In the genomic region with DNA sequence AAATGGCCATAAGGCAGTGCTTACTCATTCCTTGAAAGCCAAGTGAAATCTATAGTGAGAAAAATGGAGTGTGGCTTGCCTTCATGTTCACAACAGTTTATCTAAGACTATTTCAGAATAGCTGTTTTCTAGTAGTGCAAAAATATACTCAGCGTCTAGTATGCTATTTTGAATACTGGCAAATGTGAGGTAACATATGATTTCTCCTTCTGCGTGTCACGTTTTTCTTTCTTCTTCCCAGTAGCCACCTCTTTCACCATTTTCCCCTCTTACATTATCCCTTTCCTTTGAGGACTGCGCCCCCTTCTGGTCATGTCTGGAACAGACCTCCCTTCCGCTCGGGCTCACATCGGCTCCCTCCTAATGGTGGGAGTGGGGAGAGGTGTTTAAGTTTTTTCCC, we compare ENCODE assay signal across 8 mouse cellular contexts. TPM values are rescaled to one million over a fixed set of nuclear protein-coding genes. Genes with fewer than 3 reads are reported as not detected.
DNase-seq lines count a peak whose midpoint lies in the region; ATAC-seq and TF ChIP-seq lines count a peak whose summit lies in the region.

No protein-coding gene starts in this region.

- H3K79me2 ChIP-seq in C2C12 (ENCODE audit: control insufficient read depth, insufficient read depth): no peaks in the 10 kb centered on the region

- H3K9ac ChIP-seq in liver, embryonic 13.5 days: no peak overlapping the region
- H3K9ac ChIP-seq in neural tube, embryonic 13.5 days: peak overlapping the region; percentile 68
- H3K9ac ChIP-seq in stomach, postnatal 0 days (ENCODE audit: low read length): no peak overlapping the region

- H3K36me3 ChIP-seq in C2C12 (ENCODE audit: control insufficient read depth, insufficient read depth): peaks cover 26% of the 10 kb centered on the region
- peaks cover 35% of the 10 kb centered on the region for H3K36me3 ChIP-seq in liver, embryonic 13.5 days
- peaks cover 61% of the 10 kb centered on the region for H3K36me3 ChIP-seq in neural tube, embryonic 13.5 days
- peaks cover 27% of the 10 kb centered on the region for H3K36me3 ChIP-seq in stomach, postnatal 0 days (ENCODE audit: control insufficient read depth, insufficient read depth, low read length)

- H3K79me3 ChIP-seq in C2C12 (ENCODE audit: low read depth): no peaks in the 10 kb centered on the region

- no peaks in the 10 kb centered on the region for H3K27me3 ChIP-seq in C2C12 (ENCODE audit: control insufficient read depth, insufficient read depth, insufficient read length)
- no peaks in the 10 kb centered on the region for H3K27me3 ChIP-seq in liver, embryonic 13.5 days
- H3K27me3 ChIP-seq in neural tube, embryonic 13.5 days: no peaks in the 10 kb centered on the region
- no peaks in the 10 kb centered on the region for H3K27me3 ChIP-seq in stomach, postnatal 0 days (ENCODE audit: control insufficient read depth, insufficient read depth, low read length)

- no peak overlapping the region for H3ac ChIP-seq in C2C12 (ENCODE audit: control insufficient read depth, insufficient read length, low read depth)

- no peak overlapping the region for H3K4me3 ChIP-seq in C2C12 (ENCODE audit: insufficient read depth, poor library complexity, severe bottlenecking)
- H3K4me3 ChIP-seq in liver, embryonic 13.5 days (replicated peaks): no peak overlapping the region
- peak overlapping the region; percentile 50 for H3K4me3 ChIP-seq in neural tube, embryonic 13.5 days
- no peak overlapping the region for H3K4me3 ChIP-seq in stomach, postnatal 0 days (ENCODE audit: low read depth, low read length)

- no peaks in the 10 kb centered on the region for H3K9me3 ChIP-seq in liver, embryonic 13.5 days (replicated peaks)
- peaks cover 27% of the 10 kb centered on the region for H3K9me3 ChIP-seq in neural tube, embryonic 13.5 days
- no peaks in the 10 kb centered on the region for H3K9me3 ChIP-seq in stomach, postnatal 0 days (ENCODE audit: control insufficient read depth, low read length)

- H3K4me1 ChIP-seq in liver, embryonic 13.5 days (replicated peaks): peaks cover 23% of the 10 kb centered on the region
- H3K4me1 ChIP-seq in neural tube, embryonic 13.5 days (replicated peaks): peaks cover 25% of the 10 kb centered on the region
- H3K4me1 ChIP-seq in stomach, postnatal 0 days (replicated peaks; ENCODE audit: control insufficient read depth, insufficient read depth): no peaks in the 10 kb centered on the region

- H3K27ac ChIP-seq in liver, embryonic 13.5 days: no peak overlapping the region
- peak overlapping the region; percentile 96 for H3K27ac ChIP-seq in neural tube, embryonic 13.5 days (replicated peaks)
- no peak overlapping the region for H3K27ac ChIP-seq in stomach, postnatal 0 days (replicated peaks)

- peak; percentile 54; the same call in 1 of the 2 replicates for ATAC-seq in liver, embryonic 13.5 days (ENCODE audit: low read depth)
- peak; percentile 82 for ATAC-seq in neural tube, embryonic 13.5 days (ENCODE audit: low read depth)
- ATAC-seq in stomach, postnatal 0 days (ENCODE audit: low FRiP score, low TSS enrichment): peak; percentile 72; the same call in 1 of the 2 replicates

- DNase-seq in adrenal gland, postnatal 14 days: peak; percentile 94
- DNase-seq in embryo, embryonic 9.5 days (ENCODE audit: extremely low spot score): peak; percentile 86
- peak; percentile 85 for DNase-seq in heart, adult 8-10 months (ENCODE audit: low spot score)
- peak; percentile 81 for DNase-seq in kidney, postnatal 14 days
- DNase-seq in liver, embryonic 13.5 days: peak; percentile 65
- peak; percentile 83 for DNase-seq in stomach, postnatal 0 days (ENCODE audit: low spot score)

- no peak for TF ChIP-seq EP300 in stomach, postnatal 0 days (optimal IDR thresholded peaks at IDR 0.05)

- WGBS in liver, embryonic 13.5 days (ENCODE audit: insufficient replicate concordance): 12% methylated on average over 7 of the region's 7 CpGs
- 14% methylated on average over 7 of the region's 7 CpGs for WGBS in neural tube, embryonic 13.5 days
- 12% methylated on average over 7 of the region's 7 CpGs for WGBS in stomach, postnatal 0 days

- peak; percentile 31 for TF ChIP-seq CTCF in C2C12 (IDR thresholded peaks at IDR 0.05; ENCODE audit: control insufficient read depth, insufficient read depth, insufficient read length)
- TF ChIP-seq CTCF in stomach, postnatal 0 days (IDR thresholded peaks at IDR 0.05; ENCODE audit: low read depth): peak; percentile 97

- no peak overlapping the region for H3K4me2 ChIP-seq in liver, embryonic 13.5 days
- peak overlapping the region; percentile 55 for H3K4me2 ChIP-seq in neural tube, embryonic 13.5 days
- H3K4me2 ChIP-seq in stomach, postnatal 0 days (replicated peaks; ENCODE audit: low read depth): no peak overlapping the region

TF ChIP-seq in C2C12, 6 proteins besides CTCF, POLR2A, EP300 and RAD21:
- TF ChIP-seq CEBPB (IDR thresholded peaks at IDR 0.05; ENCODE audit: low read depth): no peak
- TF ChIP-seq FOSL1 (IDR thresholded peaks at IDR 0.05; ENCODE audit: insufficient read depth, low read length, poor library complexity, severe bottlenecking): no peak
- TF ChIP-seq USF1 (IDR thresholded peaks at IDR 0.05; ENCODE audit: low read depth): no peak
- TF ChIP-seq MAX (IDR thresholded peaks at IDR 0.05): no peak
- TF ChIP-seq MYOG (IDR thresholded peaks at IDR 0.05; ENCODE audit: control insufficient read depth, extremely low read depth, insufficient read length): no peak
- TF ChIP-seq MYOD1 (IDR thresholded peaks at IDR 0.05; ENCODE audit: control insufficient read depth, insufficient read length, low read depth): no peak

RNA-seq across cellular contexts. Expression of gene Mcmbp, which starts 50.2 kb away (rescaled TPM):
- 24.3 TPM for polyA plus RNA-seq in C2C12 (2012; fragmentation: generic; extraction: Trizol)
- total RNA-seq in adrenal gland, postnatal 14 days (2021): 41.9 and 42.2 TPM in 2 replicates
- 10 to 100 TPM; 19.7 to 21.6 (median 21.1) TPM for total RNA-seq in heart, adult 8-10 months (2022)
- polyA plus RNA-seq in liver, embryonic 13.5 days (2015; fragmentation: Nextera tagmentation; extraction: Ambion mirVana): 27.1 and 30.5 TPM in 2 replicates
- 50.0 and 52.8 TPM in 2 replicates for polyA plus RNA-seq in neural tube, embryonic 13.5 days (2015; fragmentation: Nextera tagmentation; extraction: Ambion mirVana)
- 36.8 and 37.1 TPM in 2 replicates for polyA plus RNA-seq in stomach, postnatal 0 days (2015; fragmentation: Nextera tagmentation; extraction: Ambion mirVana)

RNA-seq across cellular contexts. Expression of gene Sec23ip, which starts 54.7 kb away (rescaled TPM):
- polyA plus RNA-seq in C2C12 (2012; fragmentation: generic; extraction: Trizol): 21.2 TPM
- 38.2 and 40.8 TPM in 2 replicates for total RNA-seq in adrenal gland, postnatal 14 days (2021)
- 10 to 100 TPM; 21.4 to 34.4 (median 26.8) TPM for total RNA-seq in heart, adult 8-10 months (2022)
- polyA plus RNA-seq in liver, embryonic 13.5 days (2015; fragmentation: Nextera tagmentation; extraction: Ambion mirVana): 20.4 and 25.0 TPM in 2 replicates
- polyA plus RNA-seq in neural tube, embryonic 13.5 days (2015; fragmentation: Nextera tagmentation; extraction: Ambion mirVana): 37.8 and 42.4 TPM in 2 replicates
- polyA plus RNA-seq in stomach, postnatal 0 days (2015; fragmentation: Nextera tagmentation; extraction: Ambion mirVana): 17.9 and 18.3 TPM in 2 replicates
